Mouse (Mus musculus) midbrain, postnatal 0 days (tissue): ENCODE results near the gene Tssc4. TPM values are rescaled to one million over a fixed set of nuclear protein-coding genes. Genes with fewer than 3 reads are reported as not detected.

Experiments
- ATAC-seq: fragments of 200-750 bp; cut with Nextera tagmentation; 2 replicates; pipeline ENCODE4 v1.8.0; 2017; ENCODE audit warnings: moderate number of reproducible peaks, mild to moderate bottlenecking, moderate TSS enrichment, moderate library complexity; ENCODE audit not compliant: low FRiP score
- DNase-seq: peaks from one replicate; pipeline ENCODE4 v3.0.0-alpha.2; 2015; ENCODE audit warnings: low spot score
- H3K27ac ChIP-seq: fragments of 300-500 bp; sonication (generic); 2 replicates; pipeline ENCODE4 v1.5.1; 2014; ENCODE audit warnings: low read depth, mild to moderate bottlenecking, low read length, mixed read lengths
- H3K27me3 ChIP-seq: fragments of 300-500 bp; sonication (generic); 2 replicates; pipeline ENCODE4 v1.6.1; 2014; ENCODE audit warnings: low read length, control low read depth, mixed read lengths; ENCODE audit not compliant: insufficient read depth
- H3K36me3 ChIP-seq: fragments of 300-500 bp; sonication (generic); 2 replicates; pipeline ENCODE4 v1.6.1; 2014; ENCODE audit warnings: low read length, control low read depth, mixed read lengths; ENCODE audit not compliant: insufficient read depth
- H3K4me1 ChIP-seq: fragments of 300-500 bp; sonication (generic); 2 replicates; pipeline ENCODE4 v1.6.1; 2014; ENCODE audit warnings: mild to moderate bottlenecking, control low read depth, antibody characterized with exemption, low read length, mixed read lengths; ENCODE audit not compliant: insufficient read depth
- H3K4me2 ChIP-seq: fragments of 300-500 bp; sonication (generic); 2 replicates; pipeline ENCODE4 v1.6.1; 2014; ENCODE audit warnings: low read depth, mild to moderate bottlenecking, low read length, mixed read lengths; ENCODE audit not compliant: poor library complexity, severe bottlenecking
- H3K4me3 ChIP-seq: fragments of 300-500 bp; sonication (generic); 2 replicates; pipeline ENCODE4 v1.5.1; 2014; ENCODE audit warnings: low read depth, mild to moderate bottlenecking, low read length, moderate library complexity
- H3K9ac ChIP-seq: fragments of 300-500 bp; sonication (generic); replicated peaks from 2 replicates; pipeline ENCODE4 v1.6.1; 2014; ENCODE audit warnings: mild to moderate bottlenecking, low read length, moderate library complexity, mixed read lengths; ENCODE audit not compliant: poor library complexity, severe bottlenecking
- H3K9me3 ChIP-seq: fragments of 300-500 bp; sonication (generic); 2 replicates; pipeline ENCODE4 v1.6.1; 2016; ENCODE audit warnings: low read length, control low read depth
- CTCF ChIP-seq: IDR thresholded peaks from 2 replicates; pipeline ENCODE4 v1.5.1; 2016; ENCODE audit warnings: antibody characterized with exemption, mild to moderate bottlenecking
- WGBS: fragments of 180-500 bp; shearing (Covaris S2); extraction: QIAGEN DNeasy Blood & Tissue Kit; methylation state at CpG from one replicate; pipeline ENCODE4 v1.1.7; 2014; 5-methylcytosine and 5-hydroxymethylcytosine counted together
- polyA plus RNA-seq: library from polyadenylated mRNA; unstranded; fragments of >200 nt; fragmentation: Nextera tagmentation; extraction: Ambion mirVana; gene quantifications from 2 replicates; pipeline ENCODE4 v1.2.1, GENCODE M21; 2015
- total RNA-seq: library from RNA; depleted of rRNA; stranded (reverse); fragments of >200 nt; gene quantifications from 2 replicates; pipeline ENCODE4 v1.2.3, GENCODE M21; 2014

Gene Tssc4
- total and polyA plus RNA-seq, 2 experiments from 2014 or later = 92.4 to 103 TPM

- no peak overlapping the region for H3K9ac ChIP-seq
- no peaks in the 10 kb centered on the region for H3K4me1 ChIP-seq
- no peak for DNase-seq
- no peaks in the 10 kb centered on the region for H3K9me3 ChIP-seq
- no peak overlapping the region for H3K4me2 ChIP-seq
- WGBS = 87% methylated on average over 3 of the region's 3 CpGs
- H3K4me3 ChIP-seq = no peak overlapping the region
- no peaks in the 10 kb centered on the region for H3K27me3 ChIP-seq
- no peak overlapping the region for H3K27ac ChIP-seq
- H3K36me3 ChIP-seq = peaks cover 36% of the 10 kb centered on the region
- no peak for TF ChIP-seq CTCF
- no peak for ATAC-seq
Observed at GRCm38 (mm10) chr7:143042897-143043300, 26.1 kb upstream of the Tssc4 start.

- ATAC-seq = no peak
- WGBS = 94% methylated on average over 2 of the region's 2 CpGs
- H3K27me3 ChIP-seq = no peaks in the 10 kb centered on the region
- H3K36me3 ChIP-seq = peaks cover 34% of the 10 kb centered on the region
- TF ChIP-seq CTCF = no peak
- no peak overlapping the region for H3K4me3 ChIP-seq
- H3K9me3 ChIP-seq = no peaks in the 10 kb centered on the region
- no peak overlapping the region for H3K27ac ChIP-seq
- H3K9ac ChIP-seq = no peak overlapping the region
- DNase-seq = no peak
- H3K4me2 ChIP-seq = no peak overlapping the region
- H3K4me1 ChIP-seq = no peaks in the 10 kb centered on the region
Observed at GRCm38 (mm10) chr7:143044049-143044825, 24.8 kb upstream of the Tssc4 start.

- TF ChIP-seq CTCF = 0 out of 2 replicates have a peak, but pooled peaks have one; percentile 32
- no peak for ATAC-seq
- no peak for DNase-seq
- H3K27ac ChIP-seq = no peak overlapping the region
- no peak overlapping the region for H3K4me3 ChIP-seq
- peaks cover 30% of the 10 kb centered on the region for H3K36me3 ChIP-seq
- H3K9me3 ChIP-seq = no peaks in the 10 kb centered on the region
- no peak overlapping the region for H3K9ac ChIP-seq
- H3K4me1 ChIP-seq = no peaks in the 10 kb centered on the region
- no peaks in the 10 kb centered on the region for H3K27me3 ChIP-seq
- H3K4me2 ChIP-seq = no peak overlapping the region
Observed at GRCm38 (mm10) chr7:143044826-143045206, 24.2 kb upstream of the Tssc4 start.

GRCm38 (mm10) chr7:143046358-143046757 is 22.7 kb upstream of the Tssc4 start:
- 83% methylated on average over 7 of the region's 7 CpGs for WGBS
- DNase-seq = no peak
- no peak overlapping the region for H3K4me3 ChIP-seq
- H3K9me3 ChIP-seq = no peaks in the 10 kb centered on the region
- no peak for ATAC-seq
- H3K36me3 ChIP-seq = peaks cover 19% of the 10 kb centered on the region; the same call in 1 of the 2 replicates
- H3K27me3 ChIP-seq = no peaks in the 10 kb centered on the region
- no peak overlapping the region for H3K9ac ChIP-seq
- no peak overlapping the region for H3K27ac ChIP-seq
- no peak for TF ChIP-seq CTCF
- H3K4me2 ChIP-seq = no peak overlapping the region
- 0 out of 2 replicates have a peak, but pooled peaks cover under 1% of the 10 kb centered on the region for H3K4me1 ChIP-seq

GRCm38 (mm10) chr7:143049331-143049730 is 19.7 kb upstream of the Tssc4 start:
- no peak for TF ChIP-seq CTCF
- Histone ChIP-seq H3K36me3 (no peaks in the 10 kb centered on the region), H3K27me3 (no peaks in the 10 kb centered on the region), H3K27ac (no peak overlapping the region), H3K9me3 (no peaks in the 10 kb centered on the region), H3K4me3 (no peak overlapping the region), H3K4me2 (no peak overlapping the region), H3K9ac (no peak overlapping the region), H3K4me1 (peaks cover 11% of the 10 kb centered on the region; the same call in 1 of the 2 replicates)
- DNase-seq (no peak), ATAC-seq (no peak)
- WGBS = 77% methylated on average over 3 of the region's 3 CpGs
